Mouse (Mus musculus): ENCODE data around the gene Bptf. TPM values are rescaled to one million over a fixed set of nuclear protein-coding genes. Genes with fewer than 3 reads are reported as not detected.

Bptf gene
- polyA plus RNA-seq, 1 experiment from 2014 or later = 32.1 TPM

- H3K4me1 ChIP-seq (ENCODE audit: control insufficient read depth, insufficient read depth, low read length) = no peaks in the 10 kb centered on the region
- no peak overlapping the region for H3K4me2 ChIP-seq (ENCODE audit: low read depth, low read length)
- ATAC-seq (replicated peaks; ENCODE audit: insufficient number of reproducible peaks, low FRiP score, low TSS enrichment, low read depth) (no peak), DNase-seq (ENCODE audit: low spot score) (no peak)
- no peaks in the 10 kb centered on the region for H3K9me3 ChIP-seq (replicated peaks; ENCODE audit: control insufficient read depth, low read length)
- 76% methylated on average over 2 of the region's 2 CpGs for WGBS
- H3K27ac ChIP-seq (replicated peaks; ENCODE audit: low read depth, low read length) = no peak overlapping the region
- H3K9ac ChIP-seq (replicated peaks; ENCODE audit: low read length) = no peak overlapping the region
- H3K4me3 ChIP-seq (ENCODE audit: low read depth, low read length) = no peak overlapping the region
- H3K27me3 ChIP-seq (ENCODE audit: control insufficient read depth, insufficient read depth, low read length) = no peaks in the 10 kb centered on the region
- no peaks in the 10 kb centered on the region for H3K36me3 ChIP-seq (replicated peaks; ENCODE audit: control insufficient read depth, insufficient read depth, low read depth, low read length)
Observed at GRCm38 (mm10) chr11:107103736-107104135, 28.2 kb downstream of the Bptf start.

GRCm38 (mm10) chr11:107103224-107103589 lies 28.7 kb downstream of the Bptf start:
- Histone ChIP-seq H3K4me1 (ENCODE audit: control insufficient read depth, insufficient read depth, low read length) (no peaks in the 10 kb centered on the region), H3K4me3 (ENCODE audit: low read depth, low read length) (no peak overlapping the region), H3K4me2 (ENCODE audit: low read depth, low read length) (no peak overlapping the region), H3K36me3 (replicated peaks; ENCODE audit: control insufficient read depth, insufficient read depth, low read depth, low read length) (peaks cover 3% of the 10 kb centered on the region; the same call in 1 of the 2 replicates), H3K9ac (replicated peaks; ENCODE audit: low read length) (no peak overlapping the region), H3K9me3 (replicated peaks; ENCODE audit: control insufficient read depth, low read length) (no peaks in the 10 kb centered on the region), H3K27me3 (ENCODE audit: control insufficient read depth, insufficient read depth, low read length) (no peaks in the 10 kb centered on the region), H3K27ac (replicated peaks; ENCODE audit: low read depth, low read length) (no peak overlapping the region)
- WGBS = 65% methylated on average over 2 of the region's 2 CpGs
- no peak for DNase-seq (ENCODE audit: low spot score)
- ATAC-seq (replicated peaks; ENCODE audit: insufficient number of reproducible peaks, low FRiP score, low TSS enrichment, low read depth) = no peak

GRCm38 (mm10) chr11:107102465-107103223 lies 29.3 kb downstream of the Bptf start:
- DNase-seq (ENCODE audit: low spot score) (no peak), ATAC-seq (replicated peaks; ENCODE audit: insufficient number of reproducible peaks, low FRiP score, low TSS enrichment, low read depth) (no peak)
- 83% methylated on average over 11 of the region's 11 CpGs for WGBS
- Histone ChIP-seq H3K4me1 (ENCODE audit: control insufficient read depth, insufficient read depth, low read length) (no peaks in the 10 kb centered on the region), H3K4me3 (ENCODE audit: low read depth, low read length) (no peak overlapping the region), H3K27me3 (ENCODE audit: control insufficient read depth, insufficient read depth, low read length) (no peaks in the 10 kb centered on the region), H3K4me2 (ENCODE audit: low read depth, low read length) (no peak overlapping the region), H3K9me3 (replicated peaks; ENCODE audit: control insufficient read depth, low read length) (no peaks in the 10 kb centered on the region), H3K9ac (replicated peaks; ENCODE audit: low read length) (no peak overlapping the region), H3K27ac (replicated peaks; ENCODE audit: low read depth, low read length) (no peak overlapping the region), H3K36me3 (replicated peaks; ENCODE audit: control insufficient read depth, insufficient read depth, low read depth, low read length) (peaks cover 5% of the 10 kb centered on the region; the same call in 1 of the 2 replicates)

- H3K36me3 ChIP-seq (replicated peaks; ENCODE audit: control insufficient read depth, insufficient read depth, low read depth, low read length) = peaks cover 5% of the 10 kb centered on the region
- no peak for DNase-seq (ENCODE audit: low spot score)
- no peak for ATAC-seq (replicated peaks; ENCODE audit: insufficient number of reproducible peaks, low FRiP score, low TSS enrichment, low read depth)
Observed at GRCm38 (mm10) chr11:107096973-107097372, 35.0 kb downstream of the Bptf start.

GRCm38 (mm10) chr11:107093871-107094270 lies 38.1 kb downstream of the Bptf start:
- no peak overlapping the region for H3K4me3 ChIP-seq (ENCODE audit: low read depth, low read length)
- H3K36me3 ChIP-seq (replicated peaks; ENCODE audit: control insufficient read depth, insufficient read depth, low read depth, low read length) = peaks cover 5% of the 10 kb centered on the region
- 90% methylated on average over 7 of the region's 7 CpGs for WGBS

More at GRCm38 (mm10) chr11:107096973-107097372, 35.0 kb downstream of the Bptf start:
- Histone ChIP-seq H3K27ac (replicated peaks; ENCODE audit: low read depth, low read length) (no peak overlapping the region), H3K9ac (replicated peaks; ENCODE audit: low read length) (no peak overlapping the region), H3K4me1 (ENCODE audit: control insufficient read depth, insufficient read depth, low read length) (no peaks in the 10 kb centered on the region), H3K27me3 (ENCODE audit: control insufficient read depth, insufficient read depth, low read length) (no peaks in the 10 kb centered on the region), H3K4me3 (ENCODE audit: low read depth, low read length) (no peak overlapping the region), H3K9me3 (replicated peaks; ENCODE audit: control insufficient read depth, low read length) (no peaks in the 10 kb centered on the region), H3K4me2 (ENCODE audit: low read depth, low read length) (no peak overlapping the region)
- 97% methylated on average over 5 of the region's 5 CpGs for WGBS

GRCm38 (mm10) chr11:107092637-107093036 lies 39.3 kb downstream of the Bptf start:
- no peak for DNase-seq (ENCODE audit: low spot score)
- no peaks in the 10 kb centered on the region for H3K4me1 ChIP-seq (ENCODE audit: control insufficient read depth, insufficient read depth, low read length)
- H3K4me3 ChIP-seq (ENCODE audit: low read depth, low read length) = no peak overlapping the region
- H3K9ac ChIP-seq (replicated peaks; ENCODE audit: low read length) = no peak overlapping the region
- H3K27me3 ChIP-seq (ENCODE audit: control insufficient read depth, insufficient read depth, low read length) = no peaks in the 10 kb centered on the region
- no peaks in the 10 kb centered on the region; the same call in 1 of the 2 replicates for H3K36me3 ChIP-seq (replicated peaks; ENCODE audit: control insufficient read depth, insufficient read depth, low read depth, low read length)
- no peak overlapping the region for H3K4me2 ChIP-seq (ENCODE audit: low read depth, low read length)
- 86% methylated on average over 7 of the region's 7 CpGs for WGBS
- no peaks in the 10 kb centered on the region for H3K9me3 ChIP-seq (replicated peaks; ENCODE audit: control insufficient read depth, low read length)
- no peak overlapping the region for H3K27ac ChIP-seq (replicated peaks; ENCODE audit: low read depth, low read length)
- no peak for ATAC-seq (replicated peaks; ENCODE audit: insufficient number of reproducible peaks, low FRiP score, low TSS enrichment, low read depth)

More at GRCm38 (mm10) chr11:107093871-107094270, 38.1 kb downstream of the Bptf start:
- H3K4me2 ChIP-seq (ENCODE audit: low read depth, low read length) = no peak overlapping the region
- DNase-seq (ENCODE audit: low spot score) = no peak
- no peaks in the 10 kb centered on the region for H3K27me3 ChIP-seq (ENCODE audit: control insufficient read depth, insufficient read depth, low read length)
- H3K9ac ChIP-seq (replicated peaks; ENCODE audit: low read length) = no peak overlapping the region
- ATAC-seq (replicated peaks; ENCODE audit: insufficient number of reproducible peaks, low FRiP score, low TSS enrichment, low read depth) = no peak
- no peaks in the 10 kb centered on the region for H3K9me3 ChIP-seq (replicated peaks; ENCODE audit: control insufficient read depth, low read length)
- H3K27ac ChIP-seq (replicated peaks; ENCODE audit: low read depth, low read length) = no peak overlapping the region
- no peaks in the 10 kb centered on the region for H3K4me1 ChIP-seq (ENCODE audit: control insufficient read depth, insufficient read depth, low read length)

- peaks cover 3% of the 10 kb centered on the region; the same call in 1 of the 2 replicates for H3K36me3 ChIP-seq (replicated peaks; ENCODE audit: control insufficient read depth, insufficient read depth, low read depth, low read length)
- 89% methylated on average over 5 of the region's 5 CpGs for WGBS
Observed at GRCm38 (mm10) chr11:107085866-107086265, 46.1 kb downstream of the Bptf start.

GRCm38 (mm10) chr11:107083480-107083879 lies 48.4 kb downstream of the Bptf start:
- H3K36me3 ChIP-seq (replicated peaks; ENCODE audit: control insufficient read depth, insufficient read depth, low read depth, low read length) = peaks cover 3% of the 10 kb centered on the region; the same call in 1 of the 2 replicates

More at GRCm38 (mm10) chr11:107085866-107086265, 46.1 kb downstream of the Bptf start:
- ATAC-seq (replicated peaks; ENCODE audit: insufficient number of reproducible peaks, low FRiP score, low TSS enrichment, low read depth) (no peak), DNase-seq (ENCODE audit: low spot score) (no peak)
- Histone ChIP-seq H3K4me2 (ENCODE audit: low read depth, low read length) (no peak overlapping the region), H3K27me3 (ENCODE audit: control insufficient read depth, insufficient read depth, low read length) (no peaks in the 10 kb centered on the region), H3K27ac (replicated peaks; ENCODE audit: low read depth, low read length) (no peak overlapping the region), H3K4me3 (ENCODE audit: low read depth, low read length) (no peak overlapping the region), H3K9ac (replicated peaks; ENCODE audit: low read length) (no peak overlapping the region), H3K4me1 (ENCODE audit: control insufficient read depth, insufficient read depth, low read length) (no peaks in the 10 kb centered on the region), H3K9me3 (replicated peaks; ENCODE audit: control insufficient read depth, low read length) (no peaks in the 10 kb centered on the region)

More at GRCm38 (mm10) chr11:107083480-107083879, 48.4 kb downstream of the Bptf start:
- H3K9ac ChIP-seq (replicated peaks; ENCODE audit: low read length) = no peak overlapping the region
- WGBS = 88% methylated on average over 5 of the region's 5 CpGs
- no peak overlapping the region for H3K4me2 ChIP-seq (ENCODE audit: low read depth, low read length)
- no peak overlapping the region for H3K27ac ChIP-seq (replicated peaks; ENCODE audit: low read depth, low read length)
- H3K27me3 ChIP-seq (ENCODE audit: control insufficient read depth, insufficient read depth, low read length) = no peaks in the 10 kb centered on the region
- H3K4me1 ChIP-seq (ENCODE audit: control insufficient read depth, insufficient read depth, low read length) = no peaks in the 10 kb centered on the region
- DNase-seq (ENCODE audit: low spot score) = no peak
- ATAC-seq (replicated peaks; ENCODE audit: insufficient number of reproducible peaks, low FRiP score, low TSS enrichment, low read depth) = no peak
- no peaks in the 10 kb centered on the region for H3K9me3 ChIP-seq (replicated peaks; ENCODE audit: control insufficient read depth, low read length)
- H3K4me3 ChIP-seq (ENCODE audit: low read depth, low read length) = no peak overlapping the region
